Mouse (Mus musculus): ENCODE data around the gene Cplx3.

GRCm38 (mm10) chr9:57562896-57563372 is 43.1 kb downstream of the Cplx3 start:
- TF ChIP-seq CTCF (IDR thresholded peaks at IDR 0.05; ENCODE audit: low read depth) (no peak), EP300 (optimal IDR thresholded peaks at IDR 0.05) (no peak)
